Comparison of ENCODE assay signal across 9 mouse cellular contexts in the genomic region with DNA sequence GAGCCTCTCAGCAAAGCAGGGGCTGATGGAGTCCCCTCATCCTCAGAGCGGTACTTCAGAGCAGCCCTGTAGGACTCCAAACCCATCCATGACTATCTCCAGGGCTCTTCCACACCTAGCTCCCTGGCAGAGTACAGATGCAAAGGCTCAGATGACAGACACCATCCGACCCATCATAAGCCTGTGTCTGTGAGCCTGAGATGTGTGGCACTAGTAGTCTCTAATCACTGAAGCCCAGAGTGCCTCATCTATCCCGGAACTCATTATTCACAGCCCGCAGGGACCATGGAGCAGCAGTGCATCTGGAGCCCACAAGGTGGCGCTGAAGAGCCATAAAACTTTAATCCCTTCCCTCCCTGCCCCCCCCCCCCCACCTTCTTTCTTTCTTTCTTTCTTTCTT. TPM values are rescaled to one million over a fixed set of nuclear protein-coding genes. Genes with fewer than 3 reads are reported as not detected.
A peak's percentile ranks its signal among the peaks of the same experiment; 100 is the strongest.
DNase-seq lines count a peak whose midpoint lies in the region; ATAC-seq and TF ChIP-seq lines count a peak whose summit lies in the region.
"Had no signal": no experiment of that assay in that cellular context is flagged by ENCODE, and none has a peak within 500 bp of the region (broad histone marks: within the 10 kb centered on the region; RNA-seq: fewer than 3 reads in every experiment).

No protein-coding gene starts in this region.

- H3K27ac ChIP-seq in forebrain, embryonic 10.5 days = no peak overlapping the region

- TF ChIP-seq POLR2A in brain, embryonic 14.5 days (IDR thresholded peaks at IDR 0.05; ENCODE audit: borderline replicate concordance, extremely low read depth, insufficient read depth, insufficient read length, poor library complexity, severe bottlenecking) = no peak

- no peak overlapping the region for H3K4me3 ChIP-seq in E14TG2a.4 (replicated peaks; ENCODE audit: low read length)
- H3K4me3 ChIP-seq in forebrain, embryonic 10.5 days = no peak overlapping the region
- H3K4me3 ChIP-seq: erythroblast, embryonic 14.5 days had no signal

- peaks cover 25% of the 10 kb centered on the region for H3K27me3 ChIP-seq in E14TG2a.4 (ENCODE audit: insufficient read depth, low read length)
- H3K27me3 ChIP-seq in forebrain, embryonic 10.5 days (ENCODE audit: poor library complexity, severe bottlenecking) = 0 out of 2 replicates have a peak, but pooled peaks cover 5% of the 10 kb centered on the region

- WGBS in forebrain, embryonic 10.5 days = 19% methylated on average over 5 of the region's 5 CpGs

- peak; percentile 42 to 68; a peak in 2 of 4 replicates for ATAC-seq in hematopoietic stem cell, adult 5-6 weeks (replicated peaks in 1 of 2; ENCODE audit: insufficient read depth in 1 of 2, low FRiP score in 2 of 2, low TSS enrichment in 1 of 2, low read depth in 1 of 2, poor library complexity in 2 of 2, severe bottlenecking in 2 of 2)

- H3K4me1 ChIP-seq in E14TG2a.4 (replicated peaks; ENCODE audit: low read depth, low read length) = peaks cover 24% of the 10 kb centered on the region
- H3K4me1 ChIP-seq in forebrain, embryonic 10.5 days = 0 out of 2 replicates have a peak, but pooled peaks cover 4% of the 10 kb centered on the region

- no peaks in the 10 kb centered on the region for H3K9me3 ChIP-seq in E14TG2a.4 (ENCODE audit: low read length)
- H3K9me3 ChIP-seq in forebrain, embryonic 10.5 days = no peaks in the 10 kb centered on the region

- peaks cover 2% of the 10 kb centered on the region; the same call in 1 of the 2 replicates for H3K36me3 ChIP-seq in E14TG2a.4 (ENCODE audit: insufficient read depth, low read length)
- H3K36me3 ChIP-seq in forebrain, embryonic 10.5 days (replicated peaks) = peaks cover 21% of the 10 kb centered on the region

- TF ChIP-seq CTCF in E14TG2a.4 (conservative IDR thresholded peaks at IDR 0.05; ENCODE audit: low read length) = peak; percentile 52
- peak; percentile 86 for TF ChIP-seq CTCF in brain, embryonic 14.5 days (IDR thresholded peaks at IDR 0.05; ENCODE audit: borderline replicate concordance, extremely low read depth, insufficient read depth, insufficient read length)

- DNase-seq in brain, embryonic 14.5 days (ENCODE audit: low read depth) = peak; percentile 79
- peak; percentile 67 for DNase-seq in forebrain, embryonic 10.5 days (ENCODE audit: extremely low spot score, low spot score)
- peak; percentile 64 to 86 for DNase-seq in layer of hippocampus, adult 8-10 months (ENCODE audit: low spot score in 2 of 2)
- DNase-seq in lung, postnatal 10 days = peak; percentile 85
- DNase-seq in retina, embryonic 14.5 days (ENCODE audit: low spot score) = peak; percentile 93
- peak; percentile 74 to 81 for DNase-seq in thymus, postnatal 36 days

RNA-seq across cellular contexts. Expression of gene Meis3, which starts 17.4 kb away (rescaled TPM):
- polyA plus RNA-seq in brain, embryonic 14.5 days (2012; rRNA removed) = 188 and 256 TPM in 2 replicates
- polyA plus RNA-seq in forebrain, embryonic 10.5 days (2016; fragmentation: Nextera tagmentation; extraction: Ambion mirVana) = 56.7 and 57.5 TPM in 2 replicates
- total RNA-seq in hematopoietic stem cell, adult 5-6 weeks (2017) = 1.6 and 3.4 TPM in 2 replicates
- total RNA-seq in layer of hippocampus, adult 8-10 months (2022) = 10 to 100 TPM; 36.4 to 42.8 (median 40.1) TPM

RNA-seq across cellular contexts. Expression of gene Dhx34, which starts 29.5 kb away (rescaled TPM):
- polyA plus RNA-seq in brain, embryonic 14.5 days (2012; rRNA removed) = 20.4 and 22.5 TPM in 2 replicates
- 19.6 and 21.2 TPM in 2 replicates for polyA plus RNA-seq in forebrain, embryonic 10.5 days (2016; fragmentation: Nextera tagmentation; extraction: Ambion mirVana)
- 8.8 and 9.7 TPM in 2 replicates for total RNA-seq in hematopoietic stem cell, adult 5-6 weeks (2017)
- total RNA-seq in layer of hippocampus, adult 8-10 months (2022) = 10 to 100 TPM; 12.4 to 17.6 (median 13.5) TPM

RNA-seq across cellular contexts. Expression of gene C5ar2, which starts 51.6 kb away (rescaled TPM):
- 0.08 and 0.11 TPM in 2 replicates for polyA plus RNA-seq in brain, embryonic 14.5 days (2012; rRNA removed)
- polyA plus RNA-seq in forebrain, embryonic 10.5 days (2016; fragmentation: Nextera tagmentation; extraction: Ambion mirVana) = 0.09 TPM in 2 replicates
- 1.2 and 1.3 TPM in 2 replicates for total RNA-seq in hematopoietic stem cell, adult 5-6 weeks (2017)
- 1 to 10 TPM in 2 of 4 experiments, under 1 TPM in 2; 0.54 to 1.7 (median 1.1) TPM for total RNA-seq in layer of hippocampus, adult 8-10 months (2022)
